Mouse (Mus musculus): ENCODE data around the gene Jag1. TPM values are rescaled to one million over a fixed set of nuclear protein-coding genes. Genes with fewer than 3 reads are reported as not detected.

Jag1 gene
- total RNA-seq, 2 experiments from 2014 or later, result 4.2 to 6.0 TPM

DNA sequence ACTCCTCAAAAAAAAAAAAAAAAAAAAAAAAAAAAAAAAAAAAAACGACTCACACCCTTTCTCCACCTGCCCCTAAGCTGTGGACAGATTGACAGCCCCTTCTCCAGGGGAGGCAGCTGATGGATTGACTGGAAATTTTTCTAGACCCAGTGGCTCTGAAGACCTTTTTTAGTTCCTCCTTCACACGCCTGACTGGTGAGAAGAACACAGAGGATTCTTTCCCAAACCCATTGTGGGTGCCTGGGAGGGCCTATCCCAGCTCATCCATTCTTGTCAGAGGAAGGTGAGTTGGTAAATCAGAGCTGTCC is 42.2 kb downstream of the Jag1 start:
- DNase-seq (ENCODE audit: low spot score in 2 of 2), result peak in 1 of 2 experiments; percentile 14

GRCm38 (mm10) chr2:137073473-137074312 is 42.8 kb downstream of the Jag1 start:
- peak; percentile 12 to 69 for DNase-seq (ENCODE audit: low spot score in 2 of 2)
- intact Hi-C loops (cut with DNase I), result no loop called here

More for the DNA sequence above, 42.2 kb downstream of the Jag1 start:
- intact Hi-C loops (cut with DNase I), result no loop called here

- DNase-seq (ENCODE audit: low spot score in 2 of 2), result peak in 1 of 2 experiments; percentile 28
- intact Hi-C loops (cut with DNase I), result no loop called here
Measured at GRCm38 (mm10) chr2:137067479-137068110, 48.8 kb downstream of the Jag1 start.

GRCm38 (mm10) chr2:137064513-137064912 is 51.9 kb downstream of the Jag1 start:
- no peak for DNase-seq (ENCODE audit: low spot score in 2 of 2)
- intact Hi-C loops (cut with DNase I), result no loop called here

DNA sequence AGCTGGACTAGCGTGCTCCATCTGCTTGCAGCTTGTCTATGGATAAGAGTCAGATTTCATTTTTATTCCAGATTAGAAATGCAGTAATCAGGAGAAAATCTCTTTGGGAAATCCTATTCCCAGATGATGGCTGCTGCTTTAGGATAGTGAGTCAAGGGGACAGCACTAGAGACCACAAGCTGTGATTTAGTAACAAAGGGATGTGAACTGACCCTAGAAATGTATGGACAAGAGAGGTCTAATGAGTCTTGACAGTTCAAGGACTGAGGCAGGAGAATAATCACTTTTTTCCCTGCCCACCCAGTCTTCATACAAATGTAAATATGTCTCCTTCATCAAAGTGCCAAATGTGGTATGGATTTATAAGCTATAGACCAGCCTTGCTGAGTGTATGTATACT is 52.6 kb downstream of the Jag1 start:
- no peak for DNase-seq (ENCODE audit: low spot score in 2 of 2)

DNA sequence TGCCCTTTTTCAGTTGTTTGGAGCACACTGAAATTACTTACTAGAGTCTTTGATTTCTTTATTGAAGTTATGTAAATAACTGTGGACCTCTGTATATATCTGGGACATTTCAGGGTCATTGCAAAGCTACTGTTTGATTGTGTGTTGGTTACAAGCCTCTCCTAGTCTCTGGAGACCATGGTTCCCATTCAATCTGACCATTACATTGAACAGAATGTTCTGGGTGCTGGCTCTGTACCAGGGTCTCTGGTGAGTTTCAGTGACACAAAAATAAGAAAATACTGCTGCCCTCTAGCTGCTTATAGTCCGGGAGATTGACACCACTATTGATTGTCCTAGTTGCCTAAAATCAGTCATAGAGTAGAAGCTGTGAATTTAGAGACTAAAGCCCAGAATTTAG is 66.5 kb downstream of the Jag1 start:
- DNase-seq (ENCODE audit: low spot score in 2 of 2), result no peak
- intact Hi-C loops (cut with DNase I), result no loop called here

More for the DNA sequence above, 52.6 kb downstream of the Jag1 start:
- intact Hi-C loops (cut with DNase I), result no loop called here

DNA sequence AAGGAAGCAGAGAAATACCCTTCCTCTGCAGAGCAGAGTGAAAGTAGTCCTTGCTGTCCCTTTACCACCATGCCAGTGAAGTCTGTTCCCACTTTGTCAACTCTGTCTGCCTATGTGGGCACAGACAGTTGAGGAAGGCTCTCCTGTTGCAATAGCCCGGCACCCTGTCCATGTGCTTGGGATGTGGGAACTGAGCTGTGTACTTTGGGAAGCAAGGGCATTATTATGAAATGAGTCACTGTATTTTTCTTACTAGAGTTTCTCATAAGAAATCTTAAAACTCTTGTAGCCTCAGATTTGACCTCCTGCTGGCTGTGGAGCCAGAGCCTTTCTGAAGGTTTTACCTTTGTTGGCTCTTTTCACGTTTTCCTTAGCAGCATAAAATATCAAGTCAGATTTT is 67.1 kb downstream of the Jag1 start:
- intact Hi-C loops (cut with DNase I), result no loop called here
- DNase-seq (ENCODE audit: low spot score in 2 of 2), result no peak

DNA sequence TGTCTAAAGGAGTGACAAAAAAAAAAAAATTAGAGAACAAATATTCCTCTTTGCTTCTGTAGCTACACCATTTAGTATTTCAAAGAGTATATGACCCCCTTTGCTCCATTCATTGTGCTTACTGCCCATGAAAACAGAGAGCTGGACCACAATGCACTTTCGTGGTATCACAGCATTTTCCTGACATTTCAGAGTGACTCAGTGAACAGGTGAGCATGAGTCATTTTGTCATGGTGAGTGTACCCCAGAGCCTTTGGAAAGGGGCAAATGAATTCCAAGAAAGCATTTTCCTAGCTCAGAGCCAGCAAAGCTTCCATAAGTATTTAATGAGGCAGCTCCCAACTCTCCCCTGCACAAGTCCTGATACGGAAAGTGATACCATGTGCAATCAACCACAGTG is 72.3 kb downstream of the Jag1 start:
- no peak for DNase-seq (ENCODE audit: low spot score in 2 of 2)
- intact Hi-C loops (cut with DNase I), result no loop called here

Other genes with a start within 250 kb of the Jag1 start
- gene AL731706.2, start 231.0 kb downstream of the Jag1 start, total RNA-seq (2021), result 10 to 100 TPM; 12.8 to 45.7 TPM
- 1 to 10 TPM; 9.3 to 10.0 TPM for gene Slx4ip, start 225.4 kb downstream of the Jag1 start, total RNA-seq (2021)
- 1 to 10 TPM; 5.9 to 9.0 TPM for gene AL731706.1, start 225.3 kb downstream of the Jag1 start, total RNA-seq (2021)
- 10 to 100 TPM; 37.3 to 38.4 TPM for gene Mkks, start 225.3 kb downstream of the Jag1 start, total RNA-seq (2021)

Data from left cerebral cortex, postnatal 25 days (tissue).